Mouse (Mus musculus) monocyte, adult 59 days (primary cell): ENCODE measurements around the gene Gm10142. TPM values are rescaled to one million over a fixed set of nuclear protein-coding genes. Genes with fewer than 3 reads are reported as not detected.

ENCODE experiments used
- total RNA-seq, 2 experiments: library from RNA; stranded (reverse); gene quantifications; one replicate each; pipeline ENCODE4 v1.2.4; 2023

The Gm10142 gene
- not detected for total RNA-seq

DNA sequence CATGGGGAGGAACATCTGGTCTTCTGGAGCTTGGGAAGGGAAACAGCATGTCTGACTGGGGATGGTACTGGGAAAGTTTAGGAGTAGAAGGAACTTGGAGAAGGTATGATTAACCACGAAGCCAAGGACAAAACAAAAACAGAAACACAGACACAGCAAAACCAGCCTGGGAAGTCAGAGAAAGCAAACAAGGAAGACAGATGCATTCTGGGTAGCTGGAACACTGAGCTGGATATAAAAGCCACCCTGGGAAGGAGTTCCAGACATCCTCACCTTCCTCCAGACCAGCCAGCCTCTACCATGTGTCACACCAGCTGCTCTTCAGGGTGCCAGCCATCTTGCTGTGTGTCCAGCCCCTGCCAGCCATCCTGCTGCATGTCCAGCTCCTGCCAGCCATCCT is at the start of gene Gm10142:
Gene Gm10142, plus strand, starts transcription at position 301 of the 400 bp plus-strand sequence.

GRCm38 (mm10) chr10:77685895-77686664 is 29.5 kb upstream of the Gm10142 start, which contains the start of gene Tspear:
TSS of gene Tspear (plus strand) at chr10:77686569.

DNA sequence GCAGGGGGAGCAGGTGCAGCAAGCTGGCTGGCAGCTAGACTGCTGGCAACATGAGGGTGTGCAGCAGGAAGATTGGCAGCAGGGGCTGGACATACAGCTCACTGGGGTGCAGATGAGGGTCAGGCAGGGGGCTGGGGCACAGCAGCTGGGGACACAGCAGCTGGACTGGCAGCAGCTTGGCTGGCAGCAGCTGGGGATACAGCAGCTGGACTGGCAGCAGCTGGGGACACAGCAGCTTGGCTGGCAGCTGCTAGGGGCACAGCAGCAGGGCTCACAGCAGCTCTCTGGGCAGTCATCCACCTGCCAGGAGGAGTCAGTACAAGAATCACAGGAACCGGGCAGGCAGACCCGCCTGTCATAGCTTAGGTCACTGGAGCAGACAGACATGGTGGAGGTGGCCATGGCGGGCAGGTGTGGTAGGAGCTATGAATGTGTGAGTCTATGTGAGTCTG is 25.2 kb upstream of the Gm10142 start, which contains the start of gene Gm19402:
Gene Gm19402, minus strand, starts transcription at position 402 of the 452 bp plus-strand sequence.

GRCm38 (mm10) chr10:77697133-77697532 is 18.5 kb upstream of the Gm10142 start, which contains the start of gene Gm9508:
TSS of gene Gm9508 (minus strand) at chr10:77697233.

DNA sequence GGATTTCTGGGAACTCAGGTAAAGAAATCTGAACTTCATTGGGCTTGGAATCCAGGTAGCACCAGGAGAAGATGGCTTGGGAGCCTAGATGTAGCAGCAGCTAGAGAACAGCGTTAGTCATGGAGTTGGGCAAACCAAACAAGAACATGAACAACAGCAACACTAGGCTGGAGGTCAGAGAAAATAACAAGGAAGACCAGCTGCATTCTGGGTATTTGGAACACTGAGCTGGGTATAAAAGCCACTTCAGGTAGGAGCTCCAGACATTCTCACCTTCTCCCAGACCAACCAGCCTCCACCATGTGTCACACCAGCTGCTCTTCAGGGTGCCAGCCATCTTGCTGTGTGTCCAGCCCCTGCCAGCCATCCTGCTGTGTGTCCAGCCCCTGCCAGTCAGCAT is 9.3 kb upstream of the Gm10142 start, which contains the start of gene Gm10272:
Gene Gm10272, plus strand, starts transcription at position 301 of the 400 bp plus-strand sequence.

DNA sequence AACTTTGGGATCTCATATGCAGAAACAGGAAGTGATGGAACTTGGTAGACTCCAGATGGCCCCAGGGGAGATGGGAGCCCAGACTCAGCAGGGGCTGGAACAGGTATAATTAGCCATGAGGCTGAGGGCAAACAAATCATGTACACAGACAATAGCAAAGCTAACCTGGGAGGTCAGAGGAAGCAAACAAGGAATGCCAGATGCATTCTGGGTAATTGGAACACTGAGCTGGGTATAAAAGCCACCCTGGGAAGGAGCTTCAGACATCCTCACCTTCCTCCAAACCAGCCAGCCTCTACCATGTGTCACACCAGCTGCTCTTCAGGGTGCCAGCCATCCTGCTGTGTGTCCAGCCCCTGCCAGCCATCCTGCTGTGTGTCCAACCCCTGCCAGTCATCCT is 4.5 kb upstream of the Gm10142 start, which contains the start of gene Gm10024:
Gene Gm10024, plus strand, starts transcription at position 301 of the 400 bp plus-strand sequence.

GRCm38 (mm10) chr10:77720299-77720698 is 4.7 kb downstream of the Gm10142 start, which contains the start of gene Krtap12-1:
TSS of gene Krtap12-1 (plus strand) at chr10:77720599.

DNA sequence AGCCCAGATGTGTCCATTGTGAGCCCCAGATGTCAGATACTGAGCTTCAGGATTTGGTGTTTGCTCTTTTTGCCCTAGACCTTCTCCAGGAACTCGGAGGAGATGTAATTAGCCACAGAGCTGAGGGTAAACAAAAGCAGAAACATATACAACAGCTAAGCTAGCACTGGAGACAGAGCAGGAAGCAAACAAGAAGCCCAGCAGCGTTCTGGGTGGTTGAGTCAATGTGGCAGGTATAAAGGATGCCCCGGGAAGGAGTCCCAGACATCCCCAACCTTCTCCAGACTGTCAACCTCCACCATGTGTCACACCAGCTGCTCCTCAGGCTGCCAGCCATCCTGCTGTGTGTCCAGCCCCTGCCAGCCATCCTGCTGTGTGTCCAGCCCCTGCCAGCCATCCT is 10.6 kb downstream of the Gm10142 start, which contains the start of gene Gm10100:
Gene Gm10100, plus strand, starts transcription at position 301 of the 400 bp plus-strand sequence.

GRCm38 (mm10) chr10:77741924-77742688 is 26.5 kb downstream of the Gm10142 start, which contains the start of gene Gm18596:
TSS of gene Gm18596 (minus strand) at chr10:77742638.

DNA sequence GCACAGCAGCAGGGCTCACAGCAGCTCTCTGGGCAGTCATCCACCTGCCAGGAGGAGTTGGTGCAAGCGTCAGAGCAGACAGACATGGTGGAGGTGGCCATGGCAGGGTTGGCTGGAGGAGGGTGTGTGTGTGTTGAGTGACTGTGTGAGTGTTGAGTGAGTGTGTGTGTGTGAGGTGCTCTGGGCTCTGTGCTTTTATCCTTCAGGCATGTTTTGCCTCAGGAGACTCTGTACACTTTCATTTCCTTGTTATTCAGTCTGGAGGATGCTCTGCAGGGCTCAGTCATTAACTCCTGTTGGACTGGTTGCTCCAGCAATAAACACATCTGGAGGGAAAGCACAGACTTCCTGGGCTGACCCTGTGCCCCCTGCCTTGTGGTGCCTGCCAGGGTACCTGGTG is 35.6 kb downstream of the Gm10142 start, which contains the start of gene Gm9736:
Gene Gm9736, minus strand, starts transcription at position 101 of the 400 bp plus-strand sequence.

GRCm38 (mm10) chr10:77759582-77759981 is 44.0 kb downstream of the Gm10142 start, which contains the start of gene Gm3233:
TSS of gene Gm3233 (minus strand) at chr10:77759682.

Other genes with a start within 250 kb of the Gm10142 start
- 10 to 100 TPM; 19.2 to 24.2 TPM for gene Fam207a, start 200.0 kb upstream of the Gm10142 start, total RNA-seq
- 100 to 1,000 TPM; 854 to 921 TPM for gene Itgb2, start 185.6 kb upstream of the Gm10142 start, total RNA-seq
- gene Pttg1ip, start 134.1 kb upstream of the Gm10142 start, total RNA-seq = 100 to 1,000 TPM; 113 to 127 TPM
- gene Sumo3, start 109.7 kb upstream of the Gm10142 start, total RNA-seq = 10 to 100 TPM; 76.0 to 76.6 TPM
- gene Gm49325, start 109.6 kb upstream of the Gm10142 start, total RNA-seq = 10 to 100 TPM in 1 of 2 experiments, 1 to 10 TPM in 1; 3.3 to 11.9 TPM
- 10 to 100 TPM; 43.6 to 54.7 TPM for gene Ube2g2, start 93.5 kb upstream of the Gm10142 start, total RNA-seq
- gene Tspear, start 29.2 kb upstream of the Gm10142 start, total RNA-seq = not detected
- gene Gm19402, start 25.1 kb upstream of the Gm10142 start, total RNA-seq = not detected
- not detected for gene Gm9508, start 18.6 kb upstream of the Gm10142 start, total RNA-seq
- not detected for gene Gm10272, start 9.2 kb upstream of the Gm10142 start, total RNA-seq
- not detected for gene Gm10024, start 4.3 kb upstream of the Gm10142 start, total RNA-seq
- not detected for gene Krtap12-1, start 4.8 kb downstream of the Gm10142 start, total RNA-seq
- gene Gm10100, start 10.7 kb downstream of the Gm10142 start, total RNA-seq = not detected
- not detected for gene Gm18596, start 26.8 kb downstream of the Gm10142 start, total RNA-seq
- gene Gm9736, start 35.5 kb downstream of the Gm10142 start, total RNA-seq = not detected
- gene Gm3233, start 43.9 kb downstream of the Gm10142 start, total RNA-seq = not detected
- not detected for gene Gm3238, start 55.5 kb downstream of the Gm10142 start, total RNA-seq
- gene Gm7138, start 61.1 kb downstream of the Gm10142 start, total RNA-seq = not detected
- not detected for gene Gm3250, start 66.7 kb downstream of the Gm10142 start, total RNA-seq
- not detected for gene Gm7137, start 72.4 kb downstream of the Gm10142 start, total RNA-seq
- not detected for gene Gm9639, start 79.3 kb downstream of the Gm10142 start, total RNA-seq
- gene Gm19668, start 83.3 kb downstream of the Gm10142 start, total RNA-seq = not detected
- gene Gm9507, start 96.0 kb downstream of the Gm10142 start, total RNA-seq = not detected
- not detected for gene Gm2696, start 98.9 kb downstream of the Gm10142 start, total RNA-seq
- gene Krtap10-4, start 111.3 kb downstream of the Gm10142 start, total RNA-seq = not detected
- gene Krtap10-10, start 120.1 kb downstream of the Gm10142 start, total RNA-seq = not detected
- not detected for gene Gm36176, start 131.0 kb downstream of the Gm10142 start, total RNA-seq
- not detected for gene Gm10318, start 137.1 kb downstream of the Gm10142 start, total RNA-seq
- gene Gm3285, start 146.2 kb downstream of the Gm10142 start, total RNA-seq = not detected
- under 1 TPM; 0.10 to 0.15 TPM for gene Lrrc3, start 186.7 kb downstream of the Gm10142 start, total RNA-seq